Mouse (Mus musculus) embryonic facial prominence, embryonic 12.5 days (tissue): ENCODE measurements around the gene Aldh9a1. TPM values are rescaled to one million over a fixed set of nuclear protein-coding genes. Genes with fewer than 3 reads are reported as not detected.
A peak's percentile ranks its signal among the peaks of the same experiment; 100 is the strongest.

ENCODE experiments used
- ATAC-seq: fragments of 200-750 bp; cut with Nextera tagmentation; 2 replicates; pipeline ENCODE4 v1.8.0; 2017; ENCODE audit not compliant: insufficient number of reproducible peaks, insufficient read depth, low FRiP score, low TSS enrichment
- H3K27ac ChIP-seq: fragments of 300-500 bp; sonication (generic); 2 replicates; pipeline ENCODE4 v1.5.1; 2016; ENCODE audit warnings: mild to moderate bottlenecking
- H3K27me3 ChIP-seq: fragments of 300-500 bp; sonication (generic); 2 replicates; pipeline ENCODE4 v1.6.1; 2016; ENCODE audit warnings: mild to moderate bottlenecking, moderate library complexity
- H3K36me3 ChIP-seq: fragments of 300-500 bp; sonication (generic); 2 replicates; pipeline ENCODE4 v1.6.1; 2016; ENCODE audit warnings: mild to moderate bottlenecking
- H3K4me1 ChIP-seq: fragments of 300-500 bp; sonication (generic); 2 replicates; pipeline ENCODE4 v1.6.1; 2016
- H3K4me2 ChIP-seq: fragments of 300-500 bp; sonication (generic); replicated peaks from 2 replicates; pipeline ENCODE4 v1.6.1; 2016; ENCODE audit warnings: mild to moderate bottlenecking, moderate library complexity
- H3K4me3 ChIP-seq: fragments of 300-500 bp; sonication (generic); 2 replicates; pipeline ENCODE4 v1.5.1; 2016; ENCODE audit warnings: mild to moderate bottlenecking
- H3K9ac ChIP-seq: fragments of 300-500 bp; sonication (generic); 2 replicates; pipeline ENCODE4 v1.6.1; 2016; ENCODE audit warnings: mild to moderate bottlenecking, moderate library complexity
- H3K9me3 ChIP-seq: fragments of 300-500 bp; sonication (generic); 2 replicates; pipeline ENCODE4 v1.6.1; 2016; ENCODE audit warnings: mild to moderate bottlenecking, moderate library complexity
- WGBS: fragments of 180-500 bp; shearing (Covaris S2); methylation state at CpG from one replicate; pipeline ENCODE4 v1.1.7; 2016; 5-methylcytosine and 5-hydroxymethylcytosine counted together
- polyA plus RNA-seq: library from polyadenylated mRNA; unstranded; fragments of >200 nt; fragmentation: Nextera tagmentation; extraction: Ambion mirVana; gene quantifications from 2 replicates; pipeline ENCODE4 v1.2.1, GENCODE M21; 2016

The Aldh9a1 gene
- polyA plus RNA-seq, 1 experiment from 2014 or later: 56.1 TPM

DNA sequence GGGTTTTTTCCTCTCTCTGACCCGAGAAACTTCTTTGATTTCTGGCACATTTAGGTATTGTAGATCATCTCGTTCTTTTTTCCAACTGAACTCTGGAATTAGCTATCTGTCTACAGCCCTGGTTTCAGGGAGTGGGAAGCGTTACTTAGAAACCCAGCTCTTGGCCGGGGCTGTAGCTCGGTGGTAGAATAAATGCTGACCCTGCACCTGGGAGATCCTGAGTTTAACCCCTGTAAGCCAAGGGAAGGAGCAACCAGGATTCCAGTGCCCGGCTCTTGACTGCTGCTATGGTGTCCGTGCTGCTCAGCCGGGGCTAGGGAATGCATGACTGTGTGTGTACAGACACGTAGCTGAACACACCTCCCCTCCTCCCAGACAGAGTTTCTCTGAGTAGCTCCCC lies 8.9 kb downstream of the Aldh9a1 start:
- peaks cover 31% of the 10 kb centered on the region for H3K36me3 ChIP-seq
- WGBS: 79% methylated on average over 9 of the region's 9 CpGs
- no peak overlapping the region for H3K27ac ChIP-seq

GRCm38 (mm10) chr1:167360268-167360667 lies 10.5 kb downstream of the Aldh9a1 start:
- H3K9ac ChIP-seq: no peak overlapping the region
- H3K4me1 ChIP-seq: no peaks in the 10 kb centered on the region
- 77% methylated on average over 4 of the region's 4 CpGs for WGBS
- no peaks in the 10 kb centered on the region for H3K27me3 ChIP-seq
- peaks cover 27% of the 10 kb centered on the region; the same call in 1 of the 2 replicates for H3K36me3 ChIP-seq
- H3K27ac ChIP-seq: no peak overlapping the region
- no peak for ATAC-seq
- no peak overlapping the region for H3K4me2 ChIP-seq
- H3K4me3 ChIP-seq: no peak overlapping the region
- no peaks in the 10 kb centered on the region for H3K9me3 ChIP-seq

More for the DNA sequence above, 8.9 kb downstream of the Aldh9a1 start:
- Histone ChIP-seq H3K4me1 (no peaks in the 10 kb centered on the region), H3K4me2 (no peak overlapping the region), H3K9ac (no peak overlapping the region), H3K27me3 (no peaks in the 10 kb centered on the region), H3K4me3 (no peak overlapping the region), H3K9me3 (no peaks in the 10 kb centered on the region)
- no peak for ATAC-seq

DNA sequence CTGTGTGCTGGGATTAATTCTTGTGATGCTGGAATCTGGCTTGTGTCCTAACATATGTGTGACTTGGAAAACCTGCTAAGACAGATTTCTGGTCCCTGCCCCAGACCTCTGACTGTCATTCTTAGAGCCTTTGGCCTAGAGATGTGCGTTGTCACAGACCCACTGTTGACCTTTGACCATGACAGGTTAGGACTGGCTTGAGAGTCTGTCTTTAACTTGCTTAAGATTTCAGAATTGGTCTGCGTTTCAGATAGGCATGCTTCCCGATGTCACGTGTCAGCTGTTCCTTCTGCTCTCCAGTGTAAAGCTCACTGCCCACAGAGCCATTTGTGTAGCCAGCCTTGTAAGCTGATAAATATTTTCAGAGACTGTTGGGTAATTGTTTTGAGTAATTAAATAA lies 13.0 kb downstream of the Aldh9a1 start:
- Histone ChIP-seq H3K9me3 (no peaks in the 10 kb centered on the region), H3K4me1 (no peaks in the 10 kb centered on the region), H3K36me3 (peaks cover 32% of the 10 kb centered on the region), H3K9ac (no peak overlapping the region), H3K4me2 (no peak overlapping the region), H3K4me3 (no peak overlapping the region), H3K27me3 (no peaks in the 10 kb centered on the region), H3K27ac (no peak overlapping the region)
- WGBS: 81% methylated on average over 4 of the region's 4 CpGs
- ATAC-seq: no peak

- no peak overlapping the region for H3K27ac ChIP-seq
- no peak overlapping the region for H3K4me2 ChIP-seq
- no peak overlapping the region for H3K4me3 ChIP-seq
- H3K27me3 ChIP-seq: no peaks in the 10 kb centered on the region
- ATAC-seq: no peak
- H3K9ac ChIP-seq: no peak overlapping the region
- no peaks in the 10 kb centered on the region for H3K4me1 ChIP-seq
- peaks cover 32% of the 10 kb centered on the region for H3K36me3 ChIP-seq
- no peaks in the 10 kb centered on the region for H3K9me3 ChIP-seq
- whole genome bisulfite sequencing: 55% methylated on average over 5 of the region's 5 CpGs
Observed at GRCm38 (mm10) chr1:167363322-167363721, 13.5 kb downstream of the Aldh9a1 start.

GRCm38 (mm10) chr1:167365808-167366207 lies 16.0 kb downstream of the Aldh9a1 start:
- Histone ChIP-seq H3K27me3 (no peaks in the 10 kb centered on the region), H3K9me3 (no peaks in the 10 kb centered on the region), H3K4me2 (no peak overlapping the region), H3K9ac (no peak overlapping the region), H3K27ac (no peak overlapping the region), H3K4me1 (no peaks in the 10 kb centered on the region), H3K4me3 (no peak overlapping the region), H3K36me3 (peaks cover 26% of the 10 kb centered on the region)
- ATAC-seq: no peak
- 86% methylated on average over 7 of the region's 7 CpGs for WGBS

DNA sequence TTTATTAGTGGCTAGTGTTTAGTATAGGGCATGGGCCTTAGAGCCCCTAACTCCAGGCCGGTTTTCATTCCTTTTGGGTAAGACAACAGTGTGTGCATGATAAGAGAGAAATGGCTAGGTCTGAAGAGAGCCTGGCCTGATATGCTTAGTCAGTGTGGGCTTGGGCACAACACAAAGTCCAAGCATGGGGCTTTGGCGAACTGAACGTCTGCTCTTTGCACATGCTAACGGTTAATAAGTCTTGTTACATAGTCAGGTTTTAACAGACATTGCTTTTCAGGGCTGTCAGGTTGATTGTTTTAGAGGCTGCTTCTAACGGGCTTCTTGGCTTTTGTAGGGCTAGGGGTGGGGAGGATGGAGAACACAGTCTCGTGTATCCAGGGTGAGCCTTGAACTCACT lies 16.8 kb downstream of the Aldh9a1 start:
- ATAC-seq: no peak
- WGBS: 90% methylated on average over 6 of the region's 6 CpGs

DNA sequence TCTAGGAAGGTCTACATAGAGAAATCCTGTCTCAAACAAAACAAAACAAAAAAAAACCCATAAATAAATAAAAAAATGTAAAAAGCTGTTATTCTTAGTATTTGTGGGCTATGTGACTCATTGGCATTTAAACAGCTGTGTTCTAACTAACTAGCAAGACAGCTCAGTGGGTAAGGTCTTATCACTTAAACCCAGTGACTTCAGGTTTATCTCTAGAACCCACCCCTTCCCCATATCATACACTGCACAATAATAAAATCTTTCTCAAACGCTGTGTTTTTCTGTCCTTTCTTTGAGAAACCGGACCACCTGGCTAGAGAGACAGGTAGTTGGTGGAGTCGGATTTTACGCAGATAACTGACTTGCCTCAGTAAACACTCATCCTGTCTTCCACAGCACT lies 18.2 kb downstream of the Aldh9a1 start:
- Histone ChIP-seq H3K9ac (no peak overlapping the region), H3K9me3 (no peaks in the 10 kb centered on the region), H3K27me3 (no peaks in the 10 kb centered on the region), H3K4me2 (no peak overlapping the region), H3K4me3 (no peak overlapping the region), H3K36me3 (peaks cover 25% of the 10 kb centered on the region), H3K27ac (no peak overlapping the region), H3K4me1 (no peaks in the 10 kb centered on the region)
- ATAC-seq: no peak
- 86% methylated on average over 4 of the region's 4 CpGs for WGBS

More for the DNA sequence above, 16.8 kb downstream of the Aldh9a1 start:
- Histone ChIP-seq H3K27me3 (no peaks in the 10 kb centered on the region), H3K4me2 (no peak overlapping the region), H3K36me3 (peaks cover 25% of the 10 kb centered on the region), H3K4me3 (no peak overlapping the region), H3K27ac (no peak overlapping the region), H3K9me3 (no peaks in the 10 kb centered on the region), H3K4me1 (no peaks in the 10 kb centered on the region), H3K9ac (no peak overlapping the region)

DNA sequence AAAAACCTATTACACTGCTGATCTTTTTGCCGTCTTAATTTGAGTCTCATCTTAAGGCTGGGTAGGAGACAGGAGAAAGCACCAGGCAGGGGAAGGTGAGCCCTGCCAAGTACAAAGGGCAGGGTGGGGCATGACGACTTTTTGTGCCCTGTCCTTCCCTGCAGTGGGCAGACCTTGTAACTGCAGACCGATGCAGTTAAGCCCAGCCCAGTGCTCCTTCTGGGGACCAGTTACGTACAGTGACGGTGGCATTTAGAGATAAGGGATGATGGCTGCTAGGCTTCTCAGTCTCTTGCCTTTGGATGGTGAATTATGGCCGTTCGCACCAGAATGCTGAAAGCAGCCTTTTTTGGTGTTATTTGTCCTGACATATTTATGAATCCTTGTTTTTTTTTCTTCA lies 18.7 kb downstream of the Aldh9a1 start:
- H3K36me3 ChIP-seq: peaks cover 25% of the 10 kb centered on the region
- ATAC-seq: no peak
- no peak overlapping the region for H3K4me2 ChIP-seq
- H3K4me1 ChIP-seq: no peaks in the 10 kb centered on the region
- H3K9me3 ChIP-seq: no peaks in the 10 kb centered on the region
- no peak overlapping the region for H3K27ac ChIP-seq
- H3K27me3 ChIP-seq: no peaks in the 10 kb centered on the region
- no peak overlapping the region for H3K4me3 ChIP-seq
- 87% methylated on average over 7 of the region's 7 CpGs for WGBS
- H3K9ac ChIP-seq: no peak overlapping the region

- no peaks in the 10 kb centered on the region for H3K27me3 ChIP-seq
- no peak for ATAC-seq
- no peak overlapping the region for H3K9ac ChIP-seq
- peaks cover 7% of the 10 kb centered on the region; the same call in 1 of the 2 replicates for H3K4me1 ChIP-seq
- H3K9me3 ChIP-seq: no peaks in the 10 kb centered on the region
- no peak overlapping the region for H3K4me2 ChIP-seq
- H3K4me3 ChIP-seq: no peak overlapping the region
- 9% methylated on average over 7 of the region's 7 CpGs for WGBS
- H3K27ac ChIP-seq: no peak overlapping the region
- peaks cover 24% of the 10 kb centered on the region for H3K36me3 ChIP-seq
Observed at GRCm38 (mm10) chr1:167369905-167370304, 20.1 kb downstream of the Aldh9a1 start.

DNA sequence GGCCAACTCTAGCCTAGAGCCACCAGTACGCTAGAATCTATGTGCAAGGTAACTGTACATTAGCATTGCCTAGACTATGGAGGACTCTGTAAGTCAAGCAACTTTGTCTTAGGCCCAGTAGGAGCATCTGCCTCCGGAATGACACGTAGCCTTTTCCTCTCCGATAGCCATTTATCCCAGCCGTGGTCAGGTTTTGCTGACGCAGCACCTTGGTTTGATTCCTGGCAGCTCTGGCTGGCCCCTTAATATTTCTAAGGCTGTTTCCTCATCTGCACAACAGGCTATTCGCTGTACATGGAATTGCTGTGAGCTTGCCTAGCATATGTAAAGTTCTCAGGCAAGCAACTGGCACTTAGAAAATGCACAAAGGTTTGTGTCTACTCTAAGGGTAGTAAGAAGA lies 22.9 kb downstream of the Aldh9a1 start:
- no peaks in the 10 kb centered on the region for H3K27me3 ChIP-seq
- WGBS: 93% methylated on average over 7 of the region's 7 CpGs
- H3K4me2 ChIP-seq: no peak overlapping the region
- no peaks in the 10 kb centered on the region for H3K9me3 ChIP-seq
- no peak overlapping the region for H3K9ac ChIP-seq
- no peak overlapping the region for H3K4me3 ChIP-seq
- H3K36me3 ChIP-seq: 0 out of 2 replicates have a peak, but pooled peaks cover under 1% of the 10 kb centered on the region
- no peak overlapping the region for H3K27ac ChIP-seq
- no peak for ATAC-seq
- H3K4me1 ChIP-seq: peaks cover 8% of the 10 kb centered on the region; the same call in 1 of the 2 replicates

DNA sequence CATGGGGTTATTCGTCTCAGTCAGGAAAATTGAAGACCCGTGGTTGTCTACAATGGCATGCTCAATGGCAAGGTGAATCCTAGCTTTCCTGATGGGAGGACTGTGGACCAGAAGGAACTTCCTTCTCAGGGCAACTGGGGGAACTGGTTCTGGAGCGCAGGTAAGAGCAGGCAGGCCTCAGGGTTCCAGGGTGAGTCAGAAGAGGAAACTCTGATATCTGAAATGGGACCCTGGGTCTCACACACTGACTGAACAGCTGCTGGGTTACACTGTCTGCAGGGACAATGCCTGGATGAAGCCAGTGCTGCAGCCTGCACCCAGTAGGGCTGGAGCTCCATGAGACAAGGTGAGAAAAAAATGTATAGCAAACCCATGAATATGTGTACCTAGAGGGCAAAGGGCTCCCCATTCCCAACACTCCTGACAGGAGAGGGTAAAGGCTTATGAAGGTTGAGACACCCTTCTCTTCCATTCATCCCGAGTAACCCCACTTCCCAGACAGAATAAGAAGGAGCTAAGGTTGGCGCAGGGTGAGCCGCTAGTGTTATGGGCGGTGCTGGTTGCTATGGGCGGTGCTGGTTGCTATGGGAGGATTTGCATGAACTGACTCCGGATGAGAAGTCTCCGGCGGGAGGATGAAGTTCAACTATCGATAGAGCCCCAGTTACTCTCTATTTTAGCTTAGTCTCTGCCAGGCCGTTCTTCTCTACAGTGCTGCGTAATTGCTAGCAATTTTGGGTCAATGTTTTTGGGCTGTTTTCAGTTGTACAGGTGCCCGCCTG lies 24.4 kb downstream of the Aldh9a1 start:
- no peak overlapping the region for H3K9ac ChIP-seq
- H3K9me3 ChIP-seq: no peaks in the 10 kb centered on the region
- H3K36me3 ChIP-seq: no peaks in the 10 kb centered on the region
- no peak overlapping the region for H3K27ac ChIP-seq
- WGBS: 20% methylated on average over 15 of the region's 15 CpGs
- no peaks in the 10 kb centered on the region for H3K27me3 ChIP-seq
- H3K4me1 ChIP-seq: peaks cover 13% of the 10 kb centered on the region; the same call in 1 of the 2 replicates
- H3K4me2 ChIP-seq: peak overlapping the region; percentile 16; the same call in 1 of the 2 replicates
- no peak overlapping the region for H3K4me3 ChIP-seq
- ATAC-seq: no peak; the same call in 1 of the 2 replicates

DNA sequence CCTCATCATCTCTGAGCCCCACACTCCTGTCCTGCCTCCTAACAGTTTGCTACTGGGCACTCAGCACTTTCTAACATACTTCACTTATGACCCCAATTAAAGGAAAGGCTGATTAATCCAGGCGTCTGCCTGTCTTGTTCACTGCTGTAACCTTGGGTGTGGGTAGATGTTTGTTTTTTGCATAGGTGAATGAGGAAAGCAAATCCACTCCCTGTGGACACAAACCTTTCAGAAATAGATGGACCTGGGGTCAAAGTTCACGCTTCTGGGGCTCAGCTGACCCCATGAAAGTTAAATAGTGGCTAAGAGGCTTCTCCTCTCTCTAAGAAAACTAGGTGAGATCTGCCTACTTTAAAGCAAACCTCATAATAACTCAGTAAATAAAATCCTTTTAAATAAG lies 25.2 kb downstream of the Aldh9a1 start:
- H3K27ac ChIP-seq: no peak overlapping the region
- no peak overlapping the region for H3K4me3 ChIP-seq
- 50% methylated on average over 2 of the region's 2 CpGs for WGBS
- no peaks in the 10 kb centered on the region for H3K9me3 ChIP-seq
- H3K9ac ChIP-seq: no peak overlapping the region
- 0 out of 2 replicates have a peak overlapping the region, but pooled peaks have one; percentile 16 for H3K4me2 ChIP-seq
- no peak for ATAC-seq
- H3K27me3 ChIP-seq: no peaks in the 10 kb centered on the region
- H3K4me1 ChIP-seq: peaks cover 13% of the 10 kb centered on the region; the same call in 1 of the 2 replicates
- no peaks in the 10 kb centered on the region for H3K36me3 ChIP-seq
